Mouse (Mus musculus) CH12.LX (cell line): ENCODE results near the gene Lin28a. TPM values are rescaled to one million over a fixed set of nuclear protein-coding genes. Genes with fewer than 3 reads are reported as not detected.

Experiments
- DNase-seq: peaks from one replicate; pipeline ENCODE4 v3.0.0-alpha.2; 2013; ENCODE audit errors: extremely low read depth
- H3K27ac ChIP-seq: 2 replicates; pipeline ENCODE4 v1.5.1; 2012; ENCODE audit warnings: low read depth, mild to moderate bottlenecking, control low read depth, moderate library complexity; ENCODE audit not compliant: insufficient read depth
- H3K27me3 ChIP-seq: replicated peaks from 2 replicates; pipeline ENCODE3; 2012; ENCODE audit warnings: inconsistent platforms
- H3K36me3 ChIP-seq, 2 experiments: replicated peaks in 1 of 2; 2 replicates each; pipeline versions ENCODE3 to v1.6.1; 2012; ENCODE audit warnings: inconsistent platforms in 1 of 2, low read length in 1 of 2, mild to moderate bottlenecking in 1 of 2, mixed read lengths in 1 of 2, moderate library complexity in 1 of 2; ENCODE audit not compliant: control insufficient read depth in 1 of 2, insufficient read depth in 1 of 2
- H3K4me1 ChIP-seq, 2 experiments: 2 replicates each; pipeline ENCODE4 v1.6.1; 2012; ENCODE audit warnings: inconsistent platforms in 1 of 2, moderate library complexity in 1 of 2; ENCODE audit not compliant: insufficient read depth in 2 of 2, control insufficient read depth in 1 of 2
- H3K4me2 ChIP-seq: 2 replicates; pipeline ENCODE4 v1.6.1; 2012; ENCODE audit warnings: low read depth, mild to moderate bottlenecking, control low read depth; ENCODE audit not compliant: poor library complexity, insufficient read depth, severe bottlenecking
- H3K4me3 ChIP-seq, 3 experiments: fragments of 150-350 bp in 1 of 3; sonication (generic) in 1 of 3; replicated peaks in 1 of 3; 2 replicates each; pipeline versions ENCODE3 to v1.5.1; 2011 to 2012; ENCODE audit warnings: low read depth in 2 of 3, low read length in 2 of 3, mild to moderate bottlenecking in 2 of 3, moderate library complexity in 2 of 3, control low read depth in 1 of 3, improper control_type of control experiment in 1 of 3, inconsistent platforms in 1 of 3, mixed read lengths in 1 of 3; ENCODE audit not compliant: poor library complexity in 1 of 3
- H3K79me2 ChIP-seq: replicated peaks from 2 replicates; pipeline ENCODE4 v1.6.1; 2012; ENCODE audit warnings: mild to moderate bottlenecking, moderate library complexity; ENCODE audit not compliant: control insufficient read depth, poor library complexity, insufficient read depth, severe bottlenecking; ENCODE audit errors: extremely low read depth
- H3K9ac ChIP-seq: 2 replicates; pipeline ENCODE4 v1.6.1; 2012; ENCODE audit warnings: low read depth, mild to moderate bottlenecking, control low read depth, moderate library complexity; ENCODE audit not compliant: insufficient read depth
- H3K9me3 ChIP-seq: replicated peaks from 2 replicates; pipeline ENCODE3; 2012; ENCODE audit warnings: low read length, inconsistent platforms, mixed read lengths
- BHLHE40 ChIP-seq: IDR thresholded peaks from 2 replicates; pipeline ENCODE4 v1.6.1; 2011; ENCODE audit warnings: mild to moderate bottlenecking, low read depth, low read length, improper control_type of control experiment
- CHD1 ChIP-seq: IDR thresholded peaks from 2 replicates; pipeline ENCODE4 v1.6.1; 2012; ENCODE audit warnings: low read depth, low read length, improper control_type of control experiment, inconsistent platforms
- CHD2 ChIP-seq: IDR thresholded peaks from 2 replicates; pipeline ENCODE4 v1.6.1; 2011; ENCODE audit warnings: low read length, improper control_type of control experiment
- CTCF ChIP-seq, 2 experiments: IDR thresholded peaks in 1 of 2; conservative IDR thresholded peaks in 1 of 2; 2 replicates each; pipeline ENCODE4 v1.5.1; 2011 to 2012; ENCODE audit warnings: low read depth in 2 of 2, low read length in 2 of 2, improper control_type of control experiment in 1 of 2, inconsistent platforms in 1 of 2, mild to moderate bottlenecking in 1 of 2, moderate library complexity in 1 of 2
- E2F4 ChIP-seq: IDR thresholded peaks from 2 replicates; pipeline ENCODE4 v1.6.1; 2011; ENCODE audit warnings: low read depth, low read length, improper control_type of control experiment; ENCODE audit not compliant: insufficient replicate concordance
- ELF1 ChIP-seq: IDR thresholded peaks from 2 replicates; pipeline ENCODE4 v1.6.1; 2014; ENCODE audit warnings: low read depth, mild to moderate bottlenecking, inconsistent platforms, low read length, improper control_type of control experiment
- EP300 ChIP-seq: IDR thresholded peaks from 2 replicates; pipeline ENCODE4 v1.6.1; 2011; ENCODE audit warnings: low read length, improper control_type of control experiment
- ETS1 ChIP-seq: conservative IDR thresholded peaks from 2 replicates; pipeline ENCODE4 v1.6.1; 2012; ENCODE audit warnings: low read depth, mild to moderate bottlenecking, inconsistent platforms, low read length, improper control_type of control experiment, moderate library complexity
- GABPA ChIP-seq: IDR thresholded peaks from 2 replicates; pipeline ENCODE4 v1.6.1; 2012; ENCODE audit warnings: low read depth, low read length, improper control_type of control experiment, inconsistent platforms; ENCODE audit not compliant: insufficient replicate concordance
- HCFC1 ChIP-seq: IDR thresholded peaks from 2 replicates; pipeline ENCODE4 v1.6.1; 2012; ENCODE audit warnings: low read depth, mild to moderate bottlenecking, inconsistent platforms, low read length, improper control_type of control experiment
- IRF4 ChIP-seq: IDR thresholded peaks from 2 replicates; pipeline ENCODE4 v1.6.1; 2014; ENCODE audit warnings: low read depth, mild to moderate bottlenecking, inconsistent platforms, low read length, improper control_type of control experiment
- JUN ChIP-seq: IDR thresholded peaks from 2 replicates; pipeline ENCODE4 v1.6.1; 2011; ENCODE audit warnings: low read depth, mild to moderate bottlenecking, low read length, improper control_type of control experiment, moderate library complexity; ENCODE audit not compliant: insufficient read depth
- JUND ChIP-seq: conservative IDR thresholded peaks from 2 replicates; pipeline ENCODE4 v1.6.1; 2011; ENCODE audit warnings: low read depth, low read length, improper control_type of control experiment
- KAT2A ChIP-seq: IDR thresholded peaks from 2 replicates; pipeline ENCODE4 v1.6.1; 2012; ENCODE audit warnings: low read length, improper control_type of control experiment, inconsistent platforms; ENCODE audit not compliant: insufficient replicate concordance
- MAFK ChIP-seq: IDR thresholded peaks from 2 replicates; pipeline ENCODE4 v1.6.1; 2011; ENCODE audit warnings: low read length, improper control_type of control experiment; ENCODE audit not compliant: insufficient replicate concordance
- MAX ChIP-seq: IDR thresholded peaks from 2 replicates; pipeline ENCODE4 v1.6.1; 2011; ENCODE audit warnings: low read length, improper control_type of control experiment
- MAZ ChIP-seq: IDR thresholded peaks from 2 replicates; pipeline ENCODE4 v1.6.1; 2012; ENCODE audit warnings: low read depth, mild to moderate bottlenecking, inconsistent platforms, low read length, improper control_type of control experiment, moderate library complexity
- MEF2A ChIP-seq: IDR thresholded peaks from 2 replicates; pipeline ENCODE4 v1.6.1; 2014; ENCODE audit warnings: low read depth, mild to moderate bottlenecking, inconsistent platforms, low read length, improper control_type of control experiment, borderline replicate concordance
- MXI1 ChIP-seq: IDR thresholded peaks from 2 replicates; pipeline ENCODE4 v1.6.1; 2011; ENCODE audit warnings: mild to moderate bottlenecking, low read depth, low read length, improper control_type of control experiment
- MYC ChIP-seq: IDR thresholded peaks from 2 replicates; pipeline ENCODE4 v1.6.1; 2011; ENCODE audit warnings: low read depth, mild to moderate bottlenecking, improper control_type of control experiment, low read length
- NELFE ChIP-seq: IDR thresholded peaks from 2 replicates; pipeline ENCODE4 v1.6.1; 2011; ENCODE audit warnings: low read depth, low read length, improper control_type of control experiment
- NRF1 ChIP-seq: IDR thresholded peaks from 2 replicates; pipeline ENCODE4 v1.6.1; 2014; ENCODE audit warnings: low read depth, mild to moderate bottlenecking, inconsistent platforms, low read length, improper control_type of control experiment, moderate library complexity
- PAX5 ChIP-seq: IDR thresholded peaks from 2 replicates; pipeline ENCODE4 v1.6.1; 2012; ENCODE audit warnings: low read length, inconsistent platforms, mixed read lengths
- POLR2A ChIP-seq: IDR thresholded peaks from 2 replicates; pipeline ENCODE4 v1.6.1; 2011; ENCODE audit warnings: low read depth, mild to moderate bottlenecking, improper control_type of control experiment, low read length
- POLR2AphosphoS2 ChIP-seq: IDR thresholded peaks from 2 replicates; pipeline ENCODE4 v1.6.1; 2011; ENCODE audit warnings: low read depth, low read length, improper control_type of control experiment
- RAD21 ChIP-seq: IDR thresholded peaks from 2 replicates; pipeline ENCODE4 v1.6.1; 2011; ENCODE audit warnings: low read depth, mild to moderate bottlenecking, low read length, improper control_type of control experiment, moderate library complexity
- RCOR1 ChIP-seq: conservative IDR thresholded peaks from 2 replicates; pipeline ENCODE4 v1.6.1; 2012; ENCODE audit warnings: low read depth, mild to moderate bottlenecking, inconsistent platforms, low read length, improper control_type of control experiment
- SIN3A ChIP-seq: IDR thresholded peaks from 2 replicates; pipeline ENCODE4 v1.6.1; 2012; ENCODE audit warnings: low read length, improper control_type of control experiment, inconsistent platforms
- SMC3 ChIP-seq: IDR thresholded peaks from 2 replicates; pipeline ENCODE4 v1.6.1; 2011; ENCODE audit warnings: low read depth, low read length, improper control_type of control experiment
- TBP ChIP-seq: conservative IDR thresholded peaks from 2 replicates; pipeline ENCODE4 v1.6.1; 2011; ENCODE audit warnings: low read depth, low read length, improper control_type of control experiment
- TCF12 ChIP-seq: IDR thresholded peaks from 2 replicates; pipeline ENCODE4 v1.6.1; 2014; ENCODE audit warnings: low read depth, mild to moderate bottlenecking, inconsistent platforms, low read length, improper control_type of control experiment
- UBTF ChIP-seq: IDR thresholded peaks from 2 replicates; pipeline ENCODE4 v1.6.1; 2012; ENCODE audit warnings: low read depth, mild to moderate bottlenecking, inconsistent platforms, low read length, improper control_type of control experiment, moderate library complexity
- USF1 ChIP-seq: IDR thresholded peaks from 2 replicates; pipeline ENCODE4 v1.6.1; 2014; ENCODE audit warnings: low read depth, mild to moderate bottlenecking, inconsistent platforms, low read length, improper control_type of control experiment
- USF2 ChIP-seq: conservative IDR thresholded peaks from 2 replicates; pipeline ENCODE4 v1.6.1; 2011; ENCODE audit warnings: low read depth, low read length, improper control_type of control experiment
- ZC3H11A ChIP-seq: IDR thresholded peaks from 2 replicates; pipeline ENCODE4 v1.6.1; 2012; ENCODE audit warnings: low read depth, mild to moderate bottlenecking, inconsistent platforms, low read length, improper control_type of control experiment
- ZKSCAN1 ChIP-seq: IDR thresholded peaks from 2 replicates; pipeline ENCODE4 v1.6.1; 2012; ENCODE audit warnings: low read depth, inconsistent platforms, low read length, improper control_type of control experiment, borderline replicate concordance
- ZMIZ1 ChIP-seq: IDR thresholded peaks from 2 replicates; pipeline ENCODE4 v1.6.1; 2012; ENCODE audit warnings: low read depth, mild to moderate bottlenecking, inconsistent platforms, low read length, improper control_type of control experiment
- ZNF384 ChIP-seq: IDR thresholded peaks from 2 replicates; pipeline ENCODE4 v1.6.1; 2012; ENCODE audit warnings: low read depth, low read length, improper control_type of control experiment, inconsistent platforms
- dilution Hi-C: fragments of 300-500 bp; cut with MboI; formaldehyde crosslinking; loops from 2 replicates; pipeline ENCODE4 v1.14.3; 2020; ENCODE audit warnings: low sequenced_read_pairs; ENCODE audit not compliant: extremely low pct_unique_long_range_greater_than_20kb, extremely low pct_ligation_motif_present
- in situ Hi-C: fragments of 300-500 bp; cut with MboI; formaldehyde crosslinking; loops from 3 replicates; pipeline ENCODE4 v1.14.3; 2019; ENCODE audit warnings: low sequenced_read_pairs, low pct_ligation_motif_present, low pct_unique_long_range_greater_than_20kb, mixed read lengths
- polyA plus RNA-seq: library from polyadenylated mRNA; unstranded; fragments of >175 nt; gene quantifications from 2 replicates; pipeline ENCODE4 v1.2.1, GENCODE M21; 2012; ENCODE audit warnings: low read depth; ENCODE audit not compliant: insufficient read length
- total RNA-seq, 2 experiments: library from RNA; depleted of rRNA; stranded (reverse); fragments of 300-350 nt in 1 of 2; fragments of >200 nt in 1 of 2; gene quantifications; 2 replicates each; pipeline ENCODE4 v1.2.3; 2012 to 2014

The Lin28a gene
- total and polyA plus RNA-seq, 3 experiments, result 0.08 TPM; not detected in 2

DNA sequence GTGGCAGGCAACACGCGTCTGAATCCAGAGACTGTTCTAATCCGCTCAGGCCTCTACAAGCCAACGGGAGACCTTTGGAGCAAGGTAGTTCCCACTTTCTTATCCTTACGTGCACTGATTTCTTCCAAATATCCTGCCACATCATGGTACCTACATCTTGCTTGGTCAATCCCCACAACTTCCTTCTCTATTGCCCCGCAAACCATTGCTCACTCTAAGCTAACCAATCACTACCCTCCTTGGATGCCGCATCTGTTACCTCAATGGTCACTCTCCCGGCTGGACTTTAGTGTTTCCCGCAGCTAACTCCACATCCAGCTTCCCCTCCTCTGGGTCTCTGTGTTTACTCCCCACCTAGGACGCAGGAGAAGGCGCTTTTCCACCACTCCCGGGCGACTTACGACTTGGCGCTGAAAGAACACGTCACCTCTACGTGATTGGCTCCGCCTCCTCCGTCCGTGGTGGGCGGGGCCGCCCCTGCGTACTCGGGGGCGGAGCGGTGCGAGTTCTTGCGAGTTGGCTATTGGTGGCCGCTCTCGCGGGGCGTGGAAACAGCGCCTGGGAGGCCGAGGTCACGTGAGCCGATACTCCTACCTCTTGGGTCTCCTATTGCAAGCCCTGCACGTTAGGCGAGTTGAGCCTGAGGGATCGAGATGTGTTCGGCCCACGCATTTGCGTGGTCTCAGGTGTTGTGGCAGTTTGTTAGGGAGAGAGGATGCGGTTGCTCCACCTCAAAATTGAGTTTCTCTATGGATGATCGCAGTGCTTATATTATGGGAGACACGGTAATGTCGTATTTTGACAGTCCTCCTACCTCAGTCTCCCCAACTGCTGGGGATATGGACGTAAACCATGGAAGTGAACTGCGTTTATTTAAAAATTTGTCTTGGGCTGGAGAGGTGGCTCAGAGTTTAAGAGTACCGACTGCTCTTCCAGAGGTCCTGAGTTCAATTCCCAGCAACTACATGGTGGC lies 17.9 kb downstream of the Lin28a start, which contains the start of gene Dhdds:
Gene Dhdds, minus strand, starts transcription at position 453 of the 973 bp plus-strand sequence.
- H3K4me2 ChIP-seq, result peak within 1 kb of the TSS; percentile 74
- TF ChIP-seq USF2 (no peak), RCOR1 (no peak), ZKSCAN1 (no peak), KAT2A (peak; percentile 56; the same call in 1 of the 2 replicates), MEF2A (0 out of 2 replicates have a peak, but pooled peaks have one; percentile 45), ETS1 (no peak), ELF1 (peak; percentile 44; the same call in 1 of the 2 replicates), NELFE (peak; percentile 80), SMC3 (no peak), CHD2 (no peak), HCFC1 (peak; percentile 81), MAZ (peak; percentile 71; the same call in 1 of the 2 replicates), JUND (no peak), CTCF (conservative IDR thresholded peaks at IDR 0.05 in 1 of 2, IDR thresholded peaks at IDR 0.05 in 1 of 2; ENCODE audit: low read depth in 2 of 2, low read length in 2 of 2) (no peak), CHD1 (no peak), USF1 (no peak), SIN3A (peak; percentile 86), MYC (no peak), GABPA (no peak), MAFK (no peak), POLR2A (peak; percentile 89), UBTF (no peak), JUN (no peak), ZC3H11A (no peak), POLR2AphosphoS2 (peak; percentile 67; the same call in 1 of the 2 replicates), RAD21 (no peak), TCF12 (peak; percentile 51), ZMIZ1 (peak; percentile 62), IRF4 (0 out of 2 replicates have a peak, but pooled peaks have one; percentile 11), MAX (no peak), TBP (no peak), E2F4 (no peak), BHLHE40 (no peak), MXI1 (peak; percentile 85), NRF1 (0 out of 2 replicates have a peak, but pooled peaks have one; percentile 16), ZNF384 (no peak), EP300 (no peak), PAX5 (no peak)
- TF ChIP-seq, all 38 proteins: peak for 14
- dilution Hi-C loops, result no loop called here

More for the DNA sequence above, 17.9 kb downstream of the Lin28a start, which contains the start of gene Dhdds:
- peaks cover 0 to 19% of the 10 kb centered on the region in 2 experiments for H3K4me1 ChIP-seq
- peak within 1 kb of the TSS; percentile 88 to 97 (median 95) for H3K4me3 ChIP-seq
- H3K79me2 ChIP-seq, result peaks cover 14% of the 10 kb centered on the region
- H3K9ac ChIP-seq, result peak within 1 kb of the TSS; percentile 94
- DNase-seq, result peak; percentile 95
- peaks cover 15 to 27% of the 10 kb centered on the region in 2 experiments for H3K36me3 ChIP-seq
- H3K9me3 ChIP-seq, result no peaks in the 10 kb centered on the region
- in situ Hi-C loops, result no loop called here
- no peak within 1 kb of the TSS for H3K27ac ChIP-seq
- H3K27me3 ChIP-seq, result peaks cover 9% of the 10 kb centered on the region
